Comparison of ENCODE assay signal across 18 mouse cellular contexts in genomic region chr12:10231144-10231543, GRCm38 (mm10).
DNase-seq lines count a peak whose midpoint lies in the region; ATAC-seq and TF ChIP-seq lines count a peak whose summit lies in the region.
"Had no signal": no experiment of that assay in that cellular context is flagged by ENCODE, and none has a peak within 500 bp of the region (broad histone marks: within the 10 kb centered on the region; RNA-seq: fewer than 3 reads in every experiment).

No protein-coding gene starts in this region.

- TF ChIP-seq RAD21 in CH12.LX (IDR thresholded peaks at IDR 0.05; ENCODE audit: low read depth, low read length) = no peak

- no peaks in the 10 kb centered on the region for H3K79me2 ChIP-seq in CH12.LX (replicated peaks; ENCODE audit: control insufficient read depth, extremely low read depth, insufficient read depth, poor library complexity, severe bottlenecking)

- WGBS in heart, embryonic 12.5 days = 29% methylated on average over 4 of the region's 4 CpGs
- WGBS in lung, embryonic 14.5 days = 29% methylated on average over 4 of the region's 4 CpGs
- WGBS in limb, embryonic 10.5 days = 67% methylated on average over 4 of the region's 4 CpGs
- 69% methylated on average over 4 of the region's 4 CpGs for WGBS in hindbrain, embryonic 12.5 days

- DNase-seq in heart, adult 18-20 months = no peak
- DNase-seq in lung, embryonic 14.5 days = peak; percentile 59
- no peak for DNase-seq in lung, postnatal 4 days
- peak; percentile 68 for DNase-seq in CH12.LX (ENCODE audit: extremely low read depth)
- no peak for DNase-seq in limb, embryonic 10.5 days (ENCODE audit: low spot score)
- DNase-seq: adrenal gland, adult 8-10 months; cerebellum, adult 8-10 months; gastrocnemius, postnatal 10 days; heart, adult 11 months; kidney, adult 2 months; thymus, adult 18-20 months; thymus, postnatal 4 days had no signal

- H3K9me3 ChIP-seq in heart, embryonic 12.5 days (replicated peaks) = no peaks in the 10 kb centered on the region
- H3K9me3 ChIP-seq in lung, embryonic 14.5 days (ENCODE audit: low read depth, low read length) = no peaks in the 10 kb centered on the region
- no peaks in the 10 kb centered on the region for H3K9me3 ChIP-seq in CH12.LX (replicated peaks; ENCODE audit: low read length)
- no peaks in the 10 kb centered on the region for H3K9me3 ChIP-seq in limb, embryonic 10.5 days (replicated peaks)
- no peaks in the 10 kb centered on the region for H3K9me3 ChIP-seq in hindbrain, embryonic 12.5 days (replicated peaks)
- H3K9me3 ChIP-seq: embryonic facial prominence, embryonic 15.5 days; forebrain, embryonic 10.5 days; midbrain, embryonic 13.5 days had no signal

- no peak for TF ChIP-seq POLR2A in CH12.LX (IDR thresholded peaks at IDR 0.05; ENCODE audit: low read depth, low read length)

- H3K27me3 ChIP-seq in heart, embryonic 12.5 days (replicated peaks) = no peaks in the 10 kb centered on the region
- H3K27me3 ChIP-seq in lung, embryonic 14.5 days (ENCODE audit: insufficient read depth, low read length) = no peaks in the 10 kb centered on the region
- H3K27me3 ChIP-seq in CH12.LX (replicated peaks) = no peaks in the 10 kb centered on the region
- no peaks in the 10 kb centered on the region for H3K27me3 ChIP-seq in limb, embryonic 10.5 days (ENCODE audit: low read depth, poor library complexity, severe bottlenecking)
- H3K27me3 ChIP-seq in hindbrain, embryonic 12.5 days = no peaks in the 10 kb centered on the region
- H3K27me3 ChIP-seq: embryonic facial prominence, embryonic 15.5 days; midbrain, embryonic 13.5 days had no signal

- 0 out of 2 replicates have a peak overlapping the region, but pooled peaks have one; percentile 7 for H3K4me2 ChIP-seq in heart, embryonic 12.5 days
- H3K4me2 ChIP-seq in lung, embryonic 14.5 days = no peak overlapping the region
- H3K4me2 ChIP-seq in CH12.LX (ENCODE audit: insufficient read depth, low read depth, poor library complexity, severe bottlenecking) = no peak overlapping the region
- H3K4me2 ChIP-seq in hindbrain, embryonic 12.5 days (replicated peaks) = no peak overlapping the region
- H3K4me2 ChIP-seq: embryonic facial prominence, embryonic 15.5 days; midbrain, embryonic 13.5 days had no signal

- no peak overlapping the region for H3K4me3 ChIP-seq in heart, embryonic 12.5 days
- H3K4me3 ChIP-seq in lung, embryonic 14.5 days (ENCODE audit: low read depth, low read length) = no peak overlapping the region
- no peak overlapping the region for H3K4me3 ChIP-seq in CH12.LX (replicated peaks in 1 of 3; ENCODE audit: low read depth in 2 of 3, low read length in 2 of 3, poor library complexity in 1 of 3)
- no peak overlapping the region for H3K4me3 ChIP-seq in limb, embryonic 10.5 days
- H3K4me3 ChIP-seq in hindbrain, embryonic 12.5 days = no peak overlapping the region
- H3K4me3 ChIP-seq: embryonic facial prominence, embryonic 15.5 days; forebrain, embryonic 10.5 days; midbrain, embryonic 13.5 days had no signal

- H3K4me1 ChIP-seq in heart, embryonic 12.5 days (replicated peaks) = peaks cover 14% of the 10 kb centered on the region
- H3K4me1 ChIP-seq in lung, embryonic 14.5 days (ENCODE audit: insufficient read depth) = 0 out of 2 replicates have a peak, but pooled peaks cover 4% of the 10 kb centered on the region
- peaks cover 0 to 17% of the 10 kb centered on the region in 2 experiments; a peak in 2 of 4 replicates for H3K4me1 ChIP-seq in CH12.LX (ENCODE audit: control insufficient read depth in 1 of 2, insufficient read depth in 2 of 2)
- H3K4me1 ChIP-seq in limb, embryonic 10.5 days = peaks cover 23% of the 10 kb centered on the region
- H3K4me1 ChIP-seq in hindbrain, embryonic 12.5 days = no peaks in the 10 kb centered on the region
- H3K4me1 ChIP-seq: embryonic facial prominence, embryonic 15.5 days; midbrain, embryonic 13.5 days had no signal

- TF ChIP-seq EP300 in CH12.LX (IDR thresholded peaks at IDR 0.05; ENCODE audit: low read length) = no peak

- dilution Hi-C loops in CH12.LX (cut with MboI; ENCODE audit: extremely low pct_ligation_motif_present, extremely low pct_unique_long_range_greater_than_20kb, low sequenced_read_pairs) = no loop called here

- H3K36me3 ChIP-seq in heart, embryonic 12.5 days = no peaks in the 10 kb centered on the region
- H3K36me3 ChIP-seq in lung, embryonic 14.5 days (ENCODE audit: insufficient read depth) = no peaks in the 10 kb centered on the region
- no peaks in the 10 kb centered on the region for H3K36me3 ChIP-seq in CH12.LX (replicated peaks in 1 of 2; ENCODE audit: control insufficient read depth in 1 of 2, insufficient read depth in 1 of 2, low read length in 1 of 2)
- H3K36me3 ChIP-seq in limb, embryonic 10.5 days = no peaks in the 10 kb centered on the region
- H3K36me3 ChIP-seq in hindbrain, embryonic 12.5 days = no peaks in the 10 kb centered on the region
- H3K36me3 ChIP-seq: embryonic facial prominence, embryonic 15.5 days; forebrain, embryonic 10.5 days; midbrain, embryonic 13.5 days had no signal

- ATAC-seq in heart, embryonic 12.5 days (ENCODE audit: insufficient number of reproducible peaks, low FRiP score) = no peak
- peak; percentile 72 for ATAC-seq in lung, embryonic 14.5 days (ENCODE audit: insufficient read depth)
- no peak for ATAC-seq in hindbrain, embryonic 12.5 days (ENCODE audit: low FRiP score)
- ATAC-seq: midbrain, embryonic 13.5 days had no signal

- H3K9ac ChIP-seq in heart, embryonic 12.5 days = no peak overlapping the region
- H3K9ac ChIP-seq in lung, embryonic 14.5 days = no peak overlapping the region
- H3K9ac ChIP-seq in CH12.LX (ENCODE audit: insufficient read depth, low read depth) = no peak overlapping the region
- H3K9ac ChIP-seq in hindbrain, embryonic 12.5 days = no peak overlapping the region
- H3K9ac ChIP-seq: embryonic facial prominence, embryonic 15.5 days; liver, embryonic 14.5 days; midbrain, embryonic 13.5 days had no signal

- TF ChIP-seq CTCF in lung, embryonic 14.5 days (IDR thresholded peaks at IDR 0.05; ENCODE audit: low read depth) = no peak
- no peak for TF ChIP-seq CTCF in CH12.LX (conservative IDR thresholded peaks at IDR 0.05 in 1 of 2, IDR thresholded peaks at IDR 0.05 in 1 of 2; ENCODE audit: low read depth in 2 of 2, low read length in 2 of 2)

- in situ Hi-C loops in CH12.LX (cut with MboI; ENCODE audit: low pct_ligation_motif_present, low pct_unique_long_range_greater_than_20kb, low sequenced_read_pairs) = no loop called here

- no peak overlapping the region for H3K27ac ChIP-seq in heart, embryonic 12.5 days (ENCODE audit: poor library complexity, severe bottlenecking)
- peak overlapping the region; percentile 51 for H3K27ac ChIP-seq in lung, embryonic 14.5 days (ENCODE audit: low read depth)
- H3K27ac ChIP-seq in CH12.LX (ENCODE audit: insufficient read depth, low read depth) = no peak overlapping the region
- H3K27ac ChIP-seq in limb, embryonic 10.5 days = peak overlapping the region; percentile 63
- H3K27ac ChIP-seq in hindbrain, embryonic 12.5 days = no peak overlapping the region
- H3K27ac ChIP-seq: embryonic facial prominence, embryonic 15.5 days; forebrain, embryonic 10.5 days; liver, embryonic 14.5 days; midbrain, embryonic 13.5 days had no signal

TF ChIP-seq in CH12.LX, 34 proteins besides CTCF, POLR2A, EP300 and RAD21:
- TF ChIP-seq MEF2A (IDR thresholded peaks at IDR 0.05; ENCODE audit: borderline replicate concordance, low read depth, low read length) (0 out of 2 replicates have a peak, but pooled peaks have one; percentile 27), CHD1 (IDR thresholded peaks at IDR 0.05; ENCODE audit: low read depth, low read length) (no peak)

Comparison
In these comparisons a context has a peak if more than half of its experiments do, and no peak if none do; other contexts are left out.
1. DNase-seq: peak in lung, embryonic 14.5 days (single experiment) and CH12.LX (single experiment); none in heart, adult 18-20 months (0 of 2), lung, postnatal 4 days (0 of 2) and limb, embryonic 10.5 days (single experiment).
2. H3K27ac ChIP-seq: peak in lung, embryonic 14.5 days (single experiment) and limb, embryonic 10.5 days (single experiment); none in heart, embryonic 12.5 days (single experiment), CH12.LX (single experiment) and hindbrain, embryonic 12.5 days (single experiment).